Mouse (Mus musculus): ENCODE results near the gene Ms4a3.

The Ms4a3 gene

GRCm38 (mm10) chr19:11589205-11589604 lies 51.4 kb downstream of the Ms4a3 start:
- DNase-seq (ENCODE audit: low spot score) = no peak

Data from spleen, adult 12 weeks (tissue).